Mouse (Mus musculus) stomach, embryonic 14.5 days (tissue): ENCODE measurements around the gene Igdcc4. TPM values are rescaled to one million over a fixed set of nuclear protein-coding genes. Genes with fewer than 3 reads are reported as not detected.
A peak's percentile ranks its signal among the peaks of the same experiment; 100 is the strongest.

ENCODE experiments used
- ATAC-seq: fragments of 200-750 bp; cut with Nextera tagmentation; 2 replicates; pipeline ENCODE4 v1.8.0; 2017; ENCODE audit warnings: low read depth, moderate TSS enrichment; ENCODE audit not compliant: insufficient number of reproducible peaks, insufficient read depth, low FRiP score
- H3K27ac ChIP-seq: fragments of 300-500 bp; sonication (generic); 2 replicates; pipeline ENCODE4 v1.5.1; 2014; ENCODE audit warnings: mild to moderate bottlenecking, low read length, moderate library complexity, mixed read lengths
- H3K27me3 ChIP-seq: fragments of 300-500 bp; sonication (generic); 2 replicates; pipeline ENCODE4 v1.6.1; 2014; ENCODE audit warnings: low read length, control low read depth, mixed read lengths; ENCODE audit not compliant: control insufficient read depth, insufficient read depth
- H3K36me3 ChIP-seq: fragments of 300-500 bp; sonication (generic); 2 replicates; pipeline ENCODE4 v1.6.1; 2014; ENCODE audit warnings: mild to moderate bottlenecking, control low read depth, low read length, moderate library complexity, mixed read lengths; ENCODE audit not compliant: control insufficient read depth, insufficient read depth
- H3K4me1 ChIP-seq: fragments of 300-500 bp; sonication (generic); 2 replicates; pipeline ENCODE4 v1.6.1; 2014; ENCODE audit warnings: low read length, control low read depth, mixed read lengths; ENCODE audit not compliant: control insufficient read depth, insufficient read depth
- H3K4me2 ChIP-seq: fragments of 300-500 bp; sonication (generic); replicated peaks from 2 replicates; pipeline ENCODE4 v1.6.1; 2014; ENCODE audit warnings: low read depth, low read length, control low read depth
- H3K4me3 ChIP-seq: fragments of 300-500 bp; sonication (generic); 2 replicates; pipeline ENCODE4 v1.5.1; 2014; ENCODE audit warnings: low read depth, low read length, control low read depth
- H3K9ac ChIP-seq: fragments of 300-500 bp; sonication (generic); replicated peaks from 2 replicates; pipeline ENCODE4 v1.6.1; 2014; ENCODE audit warnings: low read depth, mild to moderate bottlenecking, control low read depth, low read length, moderate library complexity, mixed read lengths
- H3K9me3 ChIP-seq: fragments of 300-500 bp; sonication (generic); 2 replicates; pipeline ENCODE4 v1.6.1; 2016; ENCODE audit warnings: low read depth, low read length, control low read depth; ENCODE audit not compliant: control insufficient read depth
- WGBS: fragments of 180-500 bp; shearing (Covaris S2); extraction: QIAGEN DNeasy Blood & Tissue Kit; methylation state at CpG from one replicate; pipeline ENCODE4 v1.1.7; 2014; 5-methylcytosine and 5-hydroxymethylcytosine counted together
- polyA plus RNA-seq: library from polyadenylated mRNA; unstranded; fragments of >200 nt; fragmentation: Nextera tagmentation; extraction: Ambion mirVana; gene quantifications from 2 replicates; pipeline ENCODE4 v1.2.1, GENCODE M21; 2014

Gene Igdcc4
- polyA plus RNA-seq, 1 experiment from 2014 or later: 43.3 TPM

DNA sequence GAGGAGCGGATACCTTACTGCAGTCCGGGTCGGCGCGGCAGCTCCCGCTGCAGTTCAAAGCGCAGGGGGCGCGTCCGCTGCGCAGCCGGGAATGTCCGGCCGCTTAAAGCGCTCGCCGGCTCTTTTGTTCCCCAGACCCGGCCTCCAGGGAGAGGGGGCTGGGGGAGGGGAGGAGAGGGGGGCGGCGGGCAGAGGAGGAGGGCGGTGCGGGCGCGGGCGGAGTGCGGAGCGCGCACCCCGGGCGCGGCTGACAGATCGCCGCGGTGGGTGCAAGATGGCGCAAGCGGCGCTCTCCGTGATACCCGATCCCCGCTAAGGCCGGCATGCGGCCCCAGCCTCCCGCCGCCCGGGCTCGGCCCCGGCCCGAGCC, 39.6 kb downstream of the Igdcc4 start, which contains the start of gene Igdcc3:
Gene Igdcc3 (plus strand): TSS at position 254 of the 370 bp plus-strand sequence.
- Histone ChIP-seq H3K4me3 (peak within 1 kb of the TSS; percentile 67), H3K9ac (peak within 1 kb of the TSS; percentile 57), H3K4me1 (peaks cover 5% of the 10 kb centered on the region; the same call in 1 of the 2 replicates), H3K27ac (peak within 1 kb of the TSS; percentile 69), H3K4me2 (peak within 1 kb of the TSS; percentile 97), H3K27me3 (no peaks in the 10 kb centered on the region), H3K9me3 (no peaks in the 10 kb centered on the region), H3K36me3 (0 out of 2 replicates have a peak, but pooled peaks cover under 1% of the 10 kb centered on the region)
- WGBS: 0% methylated on average over 23 of the region's 48 CpGs
- peak; percentile 75 for ATAC-seq

DNA sequence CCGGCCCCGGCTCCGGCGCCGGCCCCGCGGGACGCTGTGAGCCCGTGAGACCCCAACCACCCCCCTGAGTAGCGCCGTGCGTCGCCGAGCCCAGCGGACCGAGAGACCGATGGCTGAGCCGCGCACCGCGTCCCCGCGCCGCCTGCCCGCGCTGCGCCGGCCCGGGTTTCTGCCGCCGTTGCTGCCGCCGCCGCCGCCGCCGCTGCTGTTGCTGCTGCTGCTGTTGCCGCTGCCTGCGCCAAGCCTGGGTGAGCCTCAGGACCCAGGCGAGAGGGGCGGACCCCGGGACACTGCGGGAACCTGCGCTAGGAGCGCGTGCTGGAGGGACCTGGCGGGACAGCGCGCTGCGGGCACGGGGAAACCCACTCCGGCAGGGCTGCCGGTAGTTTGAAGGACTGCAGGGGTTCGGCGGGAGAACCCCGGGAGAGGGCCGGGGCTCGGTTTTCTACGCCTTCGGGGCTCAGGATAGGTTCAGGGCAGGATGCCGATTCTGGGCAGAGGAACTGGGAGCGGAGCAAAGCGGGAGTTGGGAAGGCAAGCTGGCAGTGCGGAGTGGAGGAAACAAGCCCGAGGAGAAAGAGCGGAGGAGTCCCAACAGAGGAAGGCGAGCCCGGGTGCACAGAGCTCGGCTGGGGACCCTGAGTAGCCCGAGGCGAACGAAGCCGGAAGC, 40.2 kb downstream of the Igdcc4 start:
- ATAC-seq: peak; percentile 61
- H3K4me3 ChIP-seq: peak overlapping the region; percentile 67
- H3K4me2 ChIP-seq: peak overlapping the region; percentile 97
- no peaks in the 10 kb centered on the region for H3K36me3 ChIP-seq
- H3K9ac ChIP-seq: peak overlapping the region; percentile 57
- no peaks in the 10 kb centered on the region for H3K27me3 ChIP-seq
- under 1% methylated on average over 72 of the region's 73 CpGs for WGBS
- no peaks in the 10 kb centered on the region for H3K9me3 ChIP-seq
- H3K4me1 ChIP-seq: peaks cover 5% of the 10 kb centered on the region; the same call in 1 of the 2 replicates
- peak overlapping the region; percentile 69 for H3K27ac ChIP-seq

GRCm38 (mm10) chr9:65141976-65142318, 40.7 kb downstream of the Igdcc4 start:
- Histone ChIP-seq H3K4me2 (peak overlapping the region; percentile 97), H3K36me3 (no peaks in the 10 kb centered on the region), H3K27ac (peak overlapping the region; percentile 69; the same call in 1 of the 2 replicates), H3K4me3 (peak overlapping the region; percentile 67), H3K9me3 (no peaks in the 10 kb centered on the region), H3K4me1 (peaks cover 5% of the 10 kb centered on the region; the same call in 1 of the 2 replicates), H3K27me3 (no peaks in the 10 kb centered on the region), H3K9ac (peak overlapping the region; percentile 57)
- peak; percentile 64 for ATAC-seq
- under 1% methylated on average over 17 of the region's 17 CpGs for WGBS

DNA sequence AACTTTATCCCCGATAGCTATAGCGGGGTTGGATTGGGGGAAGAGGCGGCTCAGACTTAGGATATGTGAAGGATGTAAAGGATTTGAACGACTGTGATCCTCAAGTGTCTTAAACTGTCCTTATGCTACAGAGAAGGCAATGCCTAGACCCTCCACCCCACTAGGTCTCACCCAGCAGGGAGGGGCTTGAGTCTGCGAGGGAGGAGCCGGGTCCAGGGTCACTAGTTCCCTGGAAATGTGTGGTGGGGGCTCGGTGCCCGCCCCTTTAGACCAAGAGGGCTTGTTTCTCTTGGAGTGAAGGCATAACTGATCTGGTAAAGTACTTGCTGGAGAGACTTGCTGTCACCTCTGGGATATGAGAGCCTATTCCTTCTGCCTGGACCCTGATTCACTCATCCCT, 41.1 kb downstream of the Igdcc4 start:
- no peak for ATAC-seq
- 3% methylated on average over 8 of the region's 8 CpGs for WGBS
- H3K4me2 ChIP-seq: peak overlapping the region; percentile 97

GRCm38 (mm10) chr9:65146001-65146400, 44.7 kb downstream of the Igdcc4 start:
- H3K4me3 ChIP-seq: no peak overlapping the region
- H3K9me3 ChIP-seq: no peaks in the 10 kb centered on the region
- no peak overlapping the region for H3K27ac ChIP-seq
- no peaks in the 10 kb centered on the region for H3K27me3 ChIP-seq
- no peak overlapping the region for H3K4me2 ChIP-seq
- H3K9ac ChIP-seq: no peak overlapping the region
- no peaks in the 10 kb centered on the region for H3K36me3 ChIP-seq
- ATAC-seq: no peak
- H3K4me1 ChIP-seq: peaks cover 5% of the 10 kb centered on the region; the same call in 1 of the 2 replicates
- WGBS: 86% methylated on average over 5 of the region's 5 CpGs

More for the DNA sequence above, 41.1 kb downstream of the Igdcc4 start:
- Histone ChIP-seq H3K4me3 (peak overlapping the region; percentile 67), H3K27me3 (no peaks in the 10 kb centered on the region), H3K9ac (no peak overlapping the region; the same call in 1 of the 2 replicates), H3K27ac (no peak overlapping the region), H3K36me3 (no peaks in the 10 kb centered on the region), H3K9me3 (no peaks in the 10 kb centered on the region), H3K4me1 (peaks cover 5% of the 10 kb centered on the region; the same call in 1 of the 2 replicates)

DNA sequence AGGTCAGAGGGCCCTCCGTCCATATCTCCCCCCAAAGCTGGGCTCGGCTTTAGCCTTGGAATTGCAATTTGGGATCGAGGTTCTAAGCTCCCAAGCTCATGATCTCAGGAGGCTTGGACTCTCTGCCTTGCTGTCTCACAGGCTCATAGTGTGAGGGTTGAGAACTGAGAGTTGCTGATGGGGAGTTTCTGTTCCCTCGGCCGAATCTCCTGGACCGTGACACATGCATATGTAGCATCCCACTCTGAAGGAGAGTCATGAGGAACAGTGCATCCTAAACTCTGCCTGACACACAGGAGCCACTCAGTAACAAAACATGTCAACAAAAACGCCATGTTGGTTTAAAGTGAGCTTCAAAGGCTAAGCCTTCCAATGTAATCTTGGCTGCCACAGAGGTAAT, 47.2 kb downstream of the Igdcc4 start:
- Histone ChIP-seq H3K9me3 (no peaks in the 10 kb centered on the region), H3K4me3 (no peak overlapping the region), H3K27ac (no peak overlapping the region), H3K36me3 (no peaks in the 10 kb centered on the region), H3K4me2 (no peak overlapping the region), H3K27me3 (no peaks in the 10 kb centered on the region), H3K9ac (no peak overlapping the region), H3K4me1 (peaks cover 8% of the 10 kb centered on the region; the same call in 1 of the 2 replicates)
- 83% methylated on average over 7 of the region's 7 CpGs for WGBS
- ATAC-seq: no peak

DNA sequence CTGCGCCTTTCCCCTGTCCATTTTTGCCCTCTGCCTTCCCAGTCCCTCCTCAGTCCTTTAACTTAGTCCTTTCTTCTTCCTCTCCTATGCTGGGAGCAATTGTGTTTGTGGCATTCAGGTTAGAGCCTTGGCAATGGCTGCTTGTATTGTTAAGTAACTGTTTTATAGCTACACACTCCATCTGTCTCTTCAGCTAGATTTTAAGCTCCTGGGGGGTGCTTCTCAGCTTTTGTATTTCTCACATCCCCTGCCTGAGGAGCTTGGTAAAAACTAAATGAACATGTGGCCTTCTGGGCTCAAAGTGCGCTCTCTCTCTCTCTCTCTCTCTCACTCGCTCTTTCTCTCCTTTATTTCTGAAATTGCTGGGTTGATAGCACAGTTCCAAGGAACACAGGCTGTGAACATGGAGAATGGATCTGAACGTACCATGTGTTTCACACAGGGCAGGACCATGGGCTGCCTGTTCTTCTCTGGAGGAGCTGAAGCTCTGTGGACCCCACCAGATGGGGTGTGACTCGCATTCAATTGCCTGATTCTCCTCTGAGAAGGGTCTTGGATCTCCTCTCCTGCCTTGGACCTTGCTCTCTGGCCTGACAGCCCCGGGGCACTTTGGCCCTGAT, 51.5 kb downstream of the Igdcc4 start:
- Histone ChIP-seq H3K4me2 (no peak overlapping the region), H3K4me3 (no peak overlapping the region), H3K9me3 (no peaks in the 10 kb centered on the region), H3K27ac (peak overlapping the region; percentile 55; the same call in 1 of the 2 replicates), H3K4me1 (peaks cover 11% of the 10 kb centered on the region; the same call in 1 of the 2 replicates), H3K36me3 (no peaks in the 10 kb centered on the region), H3K27me3 (no peaks in the 10 kb centered on the region), H3K9ac (no peak overlapping the region)
- 53% methylated on average over 6 of the region's 6 CpGs for WGBS
- ATAC-seq: no peak

DNA sequence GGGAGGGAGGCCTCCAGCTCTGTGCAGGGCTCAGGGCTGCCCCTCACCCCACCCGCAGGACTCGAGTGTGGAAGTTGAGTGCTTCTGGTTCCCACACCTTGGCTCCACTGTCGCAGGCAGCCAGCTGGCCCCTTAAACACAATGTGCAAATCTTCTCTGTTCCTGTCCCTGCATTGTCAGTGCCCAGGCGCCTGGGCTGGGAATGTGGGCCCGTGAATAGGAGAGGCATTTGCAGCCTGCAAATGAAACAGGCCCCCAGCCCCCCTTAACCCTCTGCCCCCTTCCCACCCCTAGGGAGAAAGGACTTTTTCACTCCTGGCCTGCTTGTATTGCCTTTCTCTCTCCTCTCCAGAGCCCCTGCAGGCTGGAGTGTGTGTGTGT, 52.0 kb downstream of the Igdcc4 start:
- H3K4me2 ChIP-seq: no peak overlapping the region
- no peak overlapping the region for H3K9ac ChIP-seq
- WGBS: 21% methylated on average over 5 of the region's 5 CpGs
- no peaks in the 10 kb centered on the region for H3K36me3 ChIP-seq
- no peak overlapping the region for H3K4me3 ChIP-seq
- H3K9me3 ChIP-seq: no peaks in the 10 kb centered on the region
- ATAC-seq: no peak
- H3K27me3 ChIP-seq: no peaks in the 10 kb centered on the region
- peaks cover 11% of the 10 kb centered on the region; the same call in 1 of the 2 replicates for H3K4me1 ChIP-seq
- peak overlapping the region; percentile 55; the same call in 1 of the 2 replicates for H3K27ac ChIP-seq
